Mouse (Mus musculus): ENCODE results near the gene Mfsd6. TPM values are rescaled to one million over a fixed set of nuclear protein-coding genes. Genes with fewer than 3 reads are reported as not detected.

Mfsd6 gene
- total and polyA plus RNA-seq, 3 experiments = 0.36 to 0.89 (median 0.47) TPM

DNA sequence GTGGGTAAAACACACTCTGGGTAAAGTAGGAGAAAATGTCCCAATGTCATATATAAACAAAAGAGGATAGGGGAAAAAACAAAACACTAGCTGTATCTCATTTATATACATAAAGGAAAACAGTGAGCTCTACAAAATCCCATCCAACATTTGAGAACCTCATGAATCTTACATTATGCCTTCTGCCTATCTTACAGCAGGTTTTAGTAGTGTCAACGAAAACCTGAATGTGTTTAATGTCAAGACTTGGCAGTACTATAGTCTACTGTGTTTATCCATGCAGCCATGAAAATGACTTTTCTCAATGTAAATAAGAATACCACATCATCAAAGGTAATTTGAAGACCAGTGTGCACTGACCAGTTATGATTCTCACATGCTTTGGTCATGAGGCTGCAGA lies 57.3 kb downstream of the Mfsd6 start:
- Histone ChIP-seq H3K4me3 (replicated peaks in 1 of 3; ENCODE audit: low read depth in 2 of 3, low read length in 2 of 3, poor library complexity in 1 of 3) (no peak overlapping the region), H3K4me1 (ENCODE audit: control insufficient read depth in 1 of 2, insufficient read depth in 2 of 2) (no peaks in the 10 kb centered on the region), H3K9me3 (replicated peaks; ENCODE audit: low read length) (peaks cover 4% of the 10 kb centered on the region), H3K27me3 (replicated peaks) (no peaks in the 10 kb centered on the region), H3K27ac (ENCODE audit: insufficient read depth, low read depth) (no peak overlapping the region), H3K36me3 (replicated peaks in 1 of 2; ENCODE audit: control insufficient read depth in 1 of 2, insufficient read depth in 1 of 2, low read length in 1 of 2) (no peaks in the 10 kb centered on the region), H3K9ac (ENCODE audit: insufficient read depth, low read depth) (no peak overlapping the region), H3K79me2 (replicated peaks; ENCODE audit: control insufficient read depth, extremely low read depth, insufficient read depth, poor library complexity, severe bottlenecking) (no peaks in the 10 kb centered on the region), H3K4me2 (ENCODE audit: insufficient read depth, low read depth, poor library complexity, severe bottlenecking) (no peak overlapping the region)
- dilution Hi-C loops (cut with MboI; ENCODE audit: extremely low pct_ligation_motif_present, extremely low pct_unique_long_range_greater_than_20kb, low sequenced_read_pairs) = no loop called here
- in situ Hi-C loops (cut with MboI; ENCODE audit: low pct_ligation_motif_present, low pct_unique_long_range_greater_than_20kb, low sequenced_read_pairs) = no loop called here
- TF ChIP-seq RAD21 (IDR thresholded peaks at IDR 0.05; ENCODE audit: low read depth, low read length) = no peak
- no peak for TF ChIP-seq KAT2A (IDR thresholded peaks at IDR 0.05; ENCODE audit: insufficient replicate concordance, low read length)
- no peak for TF ChIP-seq ETS1 (conservative IDR thresholded peaks at IDR 0.05; ENCODE audit: low read depth, low read length)
- TF ChIP-seq GABPA (IDR thresholded peaks at IDR 0.05; ENCODE audit: insufficient replicate concordance, low read depth, low read length) = no peak
- no peak for TF ChIP-seq POLR2A (IDR thresholded peaks at IDR 0.05; ENCODE audit: low read depth, low read length)
- no peak for TF ChIP-seq MEF2A (IDR thresholded peaks at IDR 0.05; ENCODE audit: borderline replicate concordance, low read depth, low read length)
- TF ChIP-seq BHLHE40 (IDR thresholded peaks at IDR 0.05; ENCODE audit: low read depth, low read length) = no peak
- TF ChIP-seq NRF1 (IDR thresholded peaks at IDR 0.05; ENCODE audit: low read depth, low read length) = no peak
- no peak for TF ChIP-seq NELFE (IDR thresholded peaks at IDR 0.05; ENCODE audit: low read depth, low read length)
- no peak for TF ChIP-seq MXI1 (IDR thresholded peaks at IDR 0.05; ENCODE audit: low read depth, low read length)
- no peak for TF ChIP-seq CHD2 (IDR thresholded peaks at IDR 0.05; ENCODE audit: low read length)
- no peak for TF ChIP-seq MAZ (IDR thresholded peaks at IDR 0.05; ENCODE audit: low read depth, low read length)
- TF ChIP-seq CHD1 (IDR thresholded peaks at IDR 0.05; ENCODE audit: low read depth, low read length) = no peak
- no peak for TF ChIP-seq MAX (IDR thresholded peaks at IDR 0.05; ENCODE audit: low read length)
- TF ChIP-seq ZMIZ1 (IDR thresholded peaks at IDR 0.05; ENCODE audit: low read depth, low read length) = no peak
- TF ChIP-seq ZC3H11A (IDR thresholded peaks at IDR 0.05; ENCODE audit: low read depth, low read length) = no peak
- TF ChIP-seq JUN (IDR thresholded peaks at IDR 0.05; ENCODE audit: insufficient read depth, low read depth, low read length) = no peak
- no peak for TF ChIP-seq UBTF (IDR thresholded peaks at IDR 0.05; ENCODE audit: low read depth, low read length)
- DNase-seq (ENCODE audit: extremely low read depth) = no peak

DNA sequence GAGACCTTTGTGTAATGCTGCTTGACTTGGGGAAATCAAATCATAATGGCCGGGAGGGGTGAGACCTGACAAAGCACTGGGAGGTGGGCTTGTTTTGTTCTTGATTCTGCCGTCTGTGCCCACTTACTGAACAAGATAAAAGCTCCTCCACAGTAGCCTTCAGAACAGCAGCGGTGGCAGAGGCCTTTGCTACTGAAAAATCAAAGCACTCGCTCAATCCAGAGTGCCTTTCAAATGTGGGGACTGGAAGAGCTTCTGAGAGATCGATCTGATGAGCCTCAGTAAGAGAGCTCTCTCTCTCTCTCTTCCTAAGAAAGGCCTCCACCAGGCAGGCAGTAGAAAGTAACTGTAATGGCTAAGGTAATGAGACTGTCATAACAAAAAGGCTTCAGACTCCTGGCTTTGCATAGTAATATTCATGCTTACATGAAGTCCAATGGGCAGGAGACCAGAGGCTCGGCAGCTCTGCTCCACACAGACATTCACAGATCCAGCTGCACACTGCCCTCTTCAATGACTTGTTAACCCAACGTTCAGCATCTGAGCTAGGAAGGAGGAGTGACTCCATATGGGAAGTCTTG lies 58.4 kb downstream of the Mfsd6 start:
- H3K27me3 ChIP-seq (replicated peaks) = no peaks in the 10 kb centered on the region
- in situ Hi-C loops (cut with MboI; ENCODE audit: low pct_ligation_motif_present, low pct_unique_long_range_greater_than_20kb, low sequenced_read_pairs) = no loop called here
- TF ChIP-seq POLR2A (IDR thresholded peaks at IDR 0.05; ENCODE audit: low read depth, low read length) (no peak), ZNF384 (IDR thresholded peaks at IDR 0.05; ENCODE audit: low read depth, low read length) (no peak), UBTF (IDR thresholded peaks at IDR 0.05; ENCODE audit: low read depth, low read length) (no peak), NRF1 (IDR thresholded peaks at IDR 0.05; ENCODE audit: low read depth, low read length) (no peak), GABPA (IDR thresholded peaks at IDR 0.05; ENCODE audit: insufficient replicate concordance, low read depth, low read length) (no peak), POLR2AphosphoS2 (IDR thresholded peaks at IDR 0.05; ENCODE audit: low read depth, low read length) (no peak), EP300 (IDR thresholded peaks at IDR 0.05; ENCODE audit: low read length) (no peak), ELF1 (IDR thresholded peaks at IDR 0.05; ENCODE audit: low read depth, low read length) (no peak), NELFE (IDR thresholded peaks at IDR 0.05; ENCODE audit: low read depth, low read length) (no peak), TCF12 (IDR thresholded peaks at IDR 0.05; ENCODE audit: low read depth, low read length) (no peak), ZKSCAN1 (IDR thresholded peaks at IDR 0.05; ENCODE audit: borderline replicate concordance, low read depth, low read length) (no peak), JUND (conservative IDR thresholded peaks at IDR 0.05; ENCODE audit: low read depth, low read length) (no peak), PAX5 (IDR thresholded peaks at IDR 0.05; ENCODE audit: low read length) (no peak), SMC3 (IDR thresholded peaks at IDR 0.05; ENCODE audit: low read depth, low read length) (no peak), E2F4 (IDR thresholded peaks at IDR 0.05; ENCODE audit: insufficient replicate concordance, low read depth, low read length) (no peak), SIN3A (IDR thresholded peaks at IDR 0.05; ENCODE audit: low read length) (no peak), ZC3H11A (IDR thresholded peaks at IDR 0.05; ENCODE audit: low read depth, low read length) (no peak), USF1 (IDR thresholded peaks at IDR 0.05; ENCODE audit: low read depth, low read length) (no peak), MAFK (IDR thresholded peaks at IDR 0.05; ENCODE audit: insufficient replicate concordance, low read length) (no peak)

More for the DNA sequence above, 58.4 kb downstream of the Mfsd6 start:
- dilution Hi-C loops (cut with MboI; ENCODE audit: extremely low pct_ligation_motif_present, extremely low pct_unique_long_range_greater_than_20kb, low sequenced_read_pairs) = no loop called here
- DNase-seq (ENCODE audit: extremely low read depth) = no peak
- Histone ChIP-seq H3K4me1 (ENCODE audit: control insufficient read depth in 1 of 2, insufficient read depth in 2 of 2) (no peaks in the 10 kb centered on the region), H3K79me2 (replicated peaks; ENCODE audit: control insufficient read depth, extremely low read depth, insufficient read depth, poor library complexity, severe bottlenecking) (no peaks in the 10 kb centered on the region), H3K4me2 (ENCODE audit: insufficient read depth, low read depth, poor library complexity, severe bottlenecking) (no peak overlapping the region), H3K4me3 (replicated peaks in 1 of 3; ENCODE audit: low read depth in 2 of 3, low read length in 2 of 3, poor library complexity in 1 of 3) (no peak overlapping the region), H3K9ac (ENCODE audit: insufficient read depth, low read depth) (no peak overlapping the region), H3K9me3 (replicated peaks; ENCODE audit: low read length) (peaks cover 4% of the 10 kb centered on the region), H3K27ac (ENCODE audit: insufficient read depth, low read depth) (no peak overlapping the region), H3K36me3 (replicated peaks in 1 of 2; ENCODE audit: control insufficient read depth in 1 of 2, insufficient read depth in 1 of 2, low read length in 1 of 2) (no peaks in the 10 kb centered on the region)
